Mouse (Mus musculus): ENCODE results near the gene Dennd2c.
"Not testable (repeated sequence)": the region's sequence is repeated elsewhere in the genome, so short reads cannot be mapped to it uniquely, and the experiment has no call there.

Dennd2c gene

GRCm38 (mm10) chr3:103171505-103172267, 69.3 kb downstream of the Dennd2c start, which contains the start of gene Bcas2:
Gene Bcas2 (plus strand): TSS chr3:103171655.
- peak; percentile 99 for DNase-seq

GRCm38 (mm10) chr3:103172615-103173014, 70.2 kb downstream of the Dennd2c start:
- DNase-seq = no peak

GRCm38 (mm10) chr3:103176740-103177139, 74.3 kb downstream of the Dennd2c start:
- DNase-seq = no peak

GRCm38 (mm10) chr3:103179527-103179926, 77.1 kb downstream of the Dennd2c start:
- DNase-seq = no peak

GRCm38 (mm10) chr3:103181171-103181570, 78.8 kb downstream of the Dennd2c start:
- no peak for DNase-seq

- DNase-seq = no peak
Observed at GRCm38 (mm10) chr3:103182821-103183220, 80.4 kb downstream of the Dennd2c start.

GRCm38 (mm10) chr3:103184467-103184866, 82.1 kb downstream of the Dennd2c start:
- not testable (repeated sequence) for DNase-seq

- no peak for DNase-seq
Observed at GRCm38 (mm10) chr3:103188451-103188850, 86.0 kb downstream of the Dennd2c start.

- DNase-seq = no peak
Observed at GRCm38 (mm10) chr3:103188856-103189255, 86.5 kb downstream of the Dennd2c start.

- DNase-seq = no peak
Observed at GRCm38 (mm10) chr3:103192161-103192560, 89.8 kb downstream of the Dennd2c start.

GRCm38 (mm10) chr3:103193186-103193585, 90.8 kb downstream of the Dennd2c start:
- DNase-seq = no peak

- no peak for DNase-seq
Observed at GRCm38 (mm10) chr3:103196320-103196823, 94.0 kb downstream of the Dennd2c start.

GRCm38 (mm10) chr3:103199386-103199785, 97.0 kb downstream of the Dennd2c start:
- no peak for DNase-seq

GRCm38 (mm10) chr3:103201105-103201504, 98.7 kb downstream of the Dennd2c start:
- not testable (repeated sequence) for DNase-seq

- DNase-seq = no peak
Observed at GRCm38 (mm10) chr3:103203554-103203953, 101.2 kb downstream of the Dennd2c start.

GRCm38 (mm10) chr3:103204445-103204844, 102.0 kb downstream of the Dennd2c start:
- DNase-seq = no peak

- DNase-seq = no peak
Observed at GRCm38 (mm10) chr3:103206393-103206792, 104.0 kb downstream of the Dennd2c start.

- no peak for DNase-seq
Observed at GRCm38 (mm10) chr3:103207749-103208148, 105.3 kb downstream of the Dennd2c start.

GRCm38 (mm10) chr3:103208237-103208636, 105.8 kb downstream of the Dennd2c start:
- no peak for DNase-seq

GRCm38 (mm10) chr3:103211101-103211500, 108.7 kb downstream of the Dennd2c start:
- DNase-seq = no peak

GRCm38 (mm10) chr3:103212142-103212541, 109.7 kb downstream of the Dennd2c start:
- no peak for DNase-seq

- DNase-seq = no peak
Observed at GRCm38 (mm10) chr3:103213537-103213936, 111.1 kb downstream of the Dennd2c start.

GRCm38 (mm10) chr3:103214593-103215285, 112.3 kb downstream of the Dennd2c start:
- DNase-seq = no peak

- DNase-seq = not testable (repeated sequence)
Observed at GRCm38 (mm10) chr3:103215399-103215798, 113.0 kb downstream of the Dennd2c start.

All from right cerebral cortex, adult 18-20 months (tissue).